Mouse (Mus musculus) liver, embryonic 15.5 days (tissue): Measurements from ENCODE around the gene Vstm2l. TPM values are rescaled to one million over a fixed set of nuclear protein-coding genes. Genes with fewer than 3 reads are reported as not detected.
A peak's percentile ranks its signal among the peaks of the same experiment; 100 is the strongest.

Experiments used
- ATAC-seq: fragments of 200-750 bp; cut with Nextera tagmentation; 2 replicates; pipeline ENCODE4 v1.8.0; 2017; ENCODE audit warnings: moderate number of reproducible peaks, mild to moderate bottlenecking, moderate library complexity; ENCODE audit not compliant: insufficient read depth
- H3K27ac ChIP-seq: fragments of 300-500 bp; sonication (generic); replicated peaks from 2 replicates; pipeline ENCODE4 v1.5.1; 2015; ENCODE audit warnings: mild to moderate bottlenecking, inconsistent platforms
- H3K27me3 ChIP-seq: fragments of 300-500 bp; sonication (generic); 2 replicates; pipeline ENCODE4 v1.6.1; 2015; ENCODE audit warnings: mild to moderate bottlenecking, inconsistent platforms
- H3K36me3 ChIP-seq: fragments of 300-500 bp; sonication (generic); replicated peaks from 2 replicates; pipeline ENCODE4 v1.6.1; 2015; ENCODE audit warnings: moderate library complexity, mild to moderate bottlenecking, inconsistent platforms
- H3K4me1 ChIP-seq: fragments of 300-500 bp; sonication (generic); replicated peaks from 2 replicates; pipeline ENCODE4 v1.6.1; 2015; ENCODE audit warnings: inconsistent platforms
- H3K4me2 ChIP-seq: fragments of 300-500 bp; sonication (generic); 2 replicates; pipeline ENCODE4 v1.6.1; 2015; ENCODE audit warnings: moderate library complexity, mild to moderate bottlenecking, inconsistent platforms
- H3K4me3 ChIP-seq: fragments of 300-500 bp; sonication (generic); replicated peaks from 2 replicates; pipeline ENCODE4 v1.5.1; 2015; ENCODE audit warnings: mild to moderate bottlenecking, inconsistent platforms
- H3K9ac ChIP-seq: fragments of 300-500 bp; sonication (generic); 2 replicates; pipeline ENCODE4 v1.6.1; 2015; ENCODE audit warnings: moderate library complexity, mild to moderate bottlenecking, inconsistent platforms
- H3K9me3 ChIP-seq: fragments of 300-500 bp; sonication (generic); replicated peaks from 2 replicates; pipeline ENCODE4 v1.6.1; 2016; ENCODE audit warnings: inconsistent platforms
- WGBS: fragments of 180-500 bp; shearing (Covaris S2); methylation state at CpG from one replicate; pipeline ENCODE4 v1.1.7; 2015; ENCODE audit warnings: mixed read lengths; ENCODE audit not compliant: insufficient replicate concordance; 5-methylcytosine and 5-hydroxymethylcytosine counted together
- polyA plus RNA-seq: library from polyadenylated mRNA; unstranded; fragments of >200 nt; fragmentation: Nextera tagmentation; extraction: Ambion mirVana; gene quantifications from 2 replicates; pipeline ENCODE4 v1.2.1, GENCODE M21; 2015

Vstm2l gene
- polyA plus RNA-seq, 1 experiment from 2014 or later, result not detected

DNA sequence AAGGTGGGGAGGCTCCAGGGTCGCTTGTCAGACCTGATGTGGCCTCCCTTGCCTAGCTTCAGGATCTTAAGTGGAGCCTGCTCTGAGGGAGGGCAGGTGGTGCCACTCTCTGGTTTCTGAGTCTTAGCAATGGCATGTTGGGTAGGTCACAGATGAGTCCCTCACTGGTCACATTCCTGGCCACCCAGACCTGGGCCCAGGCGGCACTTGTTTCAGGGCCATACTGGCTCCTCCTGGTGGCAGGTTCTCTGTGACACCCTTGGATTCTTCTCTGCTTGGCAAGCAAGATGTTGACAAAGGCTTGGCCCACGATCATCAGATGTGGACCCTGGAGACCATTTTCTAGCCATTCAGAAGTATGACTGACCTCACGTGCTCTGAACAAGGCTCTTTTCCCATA is 18.2 kb downstream of the Vstm2l start:
- H3K27ac ChIP-seq, result no peak overlapping the region
- no peak for ATAC-seq
- H3K9ac ChIP-seq, result no peak overlapping the region
- no peaks in the 10 kb centered on the region for H3K9me3 ChIP-seq
- no peak overlapping the region for H3K4me3 ChIP-seq
- H3K4me1 ChIP-seq, result peaks cover 7% of the 10 kb centered on the region; the same call in 1 of the 2 replicates
- no peak overlapping the region for H3K4me2 ChIP-seq
- H3K36me3 ChIP-seq, result no peaks in the 10 kb centered on the region
- H3K27me3 ChIP-seq, result peaks cover 6% of the 10 kb centered on the region
- 58% methylated on average over 4 of the region's 4 CpGs for WGBS

DNA sequence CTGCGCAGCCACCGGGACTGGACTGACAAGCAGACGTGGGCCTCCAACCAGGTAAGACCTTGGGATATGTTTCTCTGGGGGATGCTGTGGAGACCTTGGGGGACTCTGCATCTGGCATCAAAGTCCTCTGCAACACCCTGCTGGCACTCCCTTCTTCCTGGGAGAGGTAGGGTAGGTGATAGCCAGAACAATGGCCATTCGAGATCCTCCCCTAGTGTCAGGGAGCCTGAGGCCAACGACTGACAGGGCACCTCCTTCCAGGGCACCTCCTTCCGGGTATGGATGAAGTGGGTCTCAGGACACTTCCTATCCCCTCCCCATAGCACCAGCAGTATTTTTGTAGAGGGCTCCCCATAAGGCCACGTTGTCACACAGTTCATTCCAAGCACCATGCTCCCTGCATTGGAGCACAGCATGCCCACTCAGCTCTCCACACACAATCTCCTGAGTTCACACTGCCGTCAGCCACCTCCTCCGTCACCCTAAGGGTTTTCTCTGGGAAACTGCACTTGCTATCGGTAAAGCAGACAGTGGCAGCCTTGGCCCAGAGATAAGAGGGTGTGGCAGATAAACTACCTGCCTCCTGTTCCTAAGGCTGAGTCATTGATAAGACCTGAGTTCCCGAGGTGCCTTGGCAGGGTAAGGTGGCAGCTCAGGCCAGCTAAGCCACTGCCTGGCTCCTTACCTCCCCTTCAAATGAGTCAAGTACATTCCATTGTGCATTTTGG is 21.2 kb downstream of the Vstm2l start:
- no peak overlapping the region for H3K27ac ChIP-seq
- no peak overlapping the region for H3K4me2 ChIP-seq
- 41% methylated on average over 11 of the region's 11 CpGs for WGBS
- no peak overlapping the region for H3K9ac ChIP-seq
- H3K4me3 ChIP-seq, result no peak overlapping the region
- H3K9me3 ChIP-seq, result no peaks in the 10 kb centered on the region
- H3K36me3 ChIP-seq, result no peaks in the 10 kb centered on the region
- ATAC-seq, result 0 out of 2 replicates have a peak, but pooled peaks have one; percentile 18
- H3K27me3 ChIP-seq, result peaks cover 21% of the 10 kb centered on the region
- peaks cover 7% of the 10 kb centered on the region; the same call in 1 of the 2 replicates for H3K4me1 ChIP-seq

DNA sequence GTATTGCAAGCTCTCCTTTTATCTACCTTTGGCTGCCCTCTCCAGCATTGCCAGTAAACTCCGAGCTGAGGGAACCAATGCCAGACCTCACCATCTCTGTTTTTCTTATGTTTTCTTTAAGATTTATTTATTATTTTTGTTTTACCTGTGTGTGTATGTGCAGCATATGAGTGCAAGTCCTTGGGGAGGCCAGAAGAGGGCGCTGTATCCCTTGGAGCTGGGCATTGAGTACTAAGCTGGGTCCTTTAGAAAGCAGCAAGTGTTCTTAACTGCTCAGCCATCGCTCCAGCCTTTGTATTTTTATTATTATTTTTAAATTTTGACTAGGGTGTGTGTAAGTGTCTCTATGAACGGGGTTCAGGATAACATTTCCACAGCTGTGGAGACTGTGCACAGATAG is 22.2 kb downstream of the Vstm2l start:
- Histone ChIP-seq H3K4me2 (no peak overlapping the region), H3K9me3 (no peaks in the 10 kb centered on the region), H3K4me3 (no peak overlapping the region), H3K9ac (no peak overlapping the region), H3K36me3 (no peaks in the 10 kb centered on the region), H3K27ac (no peak overlapping the region), H3K27me3 (peaks cover 32% of the 10 kb centered on the region), H3K4me1 (peaks cover 7% of the 10 kb centered on the region; the same call in 1 of the 2 replicates)
- 59% methylated on average over 4 of the region's 4 CpGs for WGBS
- ATAC-seq, result no peak

DNA sequence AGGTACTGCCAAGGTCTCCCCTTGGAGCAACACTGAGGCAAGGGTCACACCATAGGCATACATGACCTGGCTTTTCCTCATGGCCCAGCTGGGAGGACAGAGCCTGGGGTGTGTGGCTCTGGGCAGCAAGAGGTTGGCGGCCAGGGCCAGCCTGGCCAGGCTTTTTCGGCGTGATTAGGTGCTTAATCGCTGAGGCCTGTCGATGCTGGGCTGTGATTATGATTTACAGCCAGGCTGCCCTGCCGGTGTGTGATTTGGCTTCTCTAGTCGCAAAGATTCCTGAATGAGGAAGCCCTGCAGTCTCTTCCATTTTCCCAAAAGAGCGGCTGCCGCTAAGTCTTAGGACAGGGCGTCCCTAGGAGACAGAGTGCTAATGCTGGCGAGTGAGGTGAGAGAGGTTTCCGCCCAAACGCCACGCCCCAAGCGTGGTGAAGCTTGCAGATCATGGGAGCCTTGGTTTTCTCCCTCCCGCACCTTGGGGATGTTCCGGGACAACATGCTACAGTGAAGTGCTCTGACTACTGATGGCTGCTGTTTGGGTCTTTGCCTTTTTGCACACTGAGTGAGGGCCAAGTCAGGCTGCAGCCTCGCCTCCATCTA is 26.2 kb downstream of the Vstm2l start:
- H3K9ac ChIP-seq, result no peak overlapping the region
- H3K36me3 ChIP-seq, result no peaks in the 10 kb centered on the region
- H3K4me1 ChIP-seq, result peaks cover 14% of the 10 kb centered on the region
- H3K27me3 ChIP-seq, result peaks cover 67% of the 10 kb centered on the region
- no peak for ATAC-seq
- no peak overlapping the region for H3K4me2 ChIP-seq
- H3K4me3 ChIP-seq, result no peak overlapping the region
- H3K9me3 ChIP-seq, result no peaks in the 10 kb centered on the region
- no peak overlapping the region for H3K27ac ChIP-seq
- WGBS, result 5% methylated on average over 18 of the region's 18 CpGs

DNA sequence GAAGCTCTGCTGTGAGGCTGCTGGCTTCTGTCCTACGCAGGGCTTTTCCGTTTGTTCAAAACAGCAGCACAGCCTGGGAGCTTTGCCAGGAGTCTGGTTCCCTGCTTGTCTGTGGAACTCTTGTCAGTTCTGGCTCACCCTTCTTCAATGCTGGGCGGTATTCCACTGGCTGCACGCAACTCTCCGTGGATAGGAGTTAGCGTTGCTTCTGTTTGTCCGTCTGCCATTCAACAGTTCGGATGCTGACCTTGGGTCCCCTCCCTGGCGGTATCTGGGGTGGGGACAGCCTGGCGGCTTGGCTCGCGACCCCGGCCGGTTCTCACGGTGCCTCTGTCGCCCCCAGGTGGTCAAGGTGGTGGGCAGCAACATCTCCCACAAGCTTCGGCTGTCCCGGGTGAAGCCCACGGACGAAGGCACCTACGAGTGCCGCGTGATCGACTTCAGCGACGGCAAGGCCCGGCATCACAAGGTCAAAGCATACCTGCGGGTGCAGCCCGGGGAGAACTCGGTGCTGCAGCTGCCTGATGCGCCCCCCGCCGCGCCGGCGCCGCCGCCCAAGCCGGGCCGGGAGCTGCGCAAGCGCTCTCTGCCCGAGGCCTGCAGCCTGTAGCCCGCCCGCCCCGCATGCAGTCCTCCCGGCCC is 29.2 kb downstream of the Vstm2l start:
- Histone ChIP-seq H3K4me2 (peak overlapping the region; percentile 65), H3K4me1 (peaks cover 9% of the 10 kb centered on the region), H3K27ac (no peak overlapping the region), H3K9ac (no peak overlapping the region), H3K36me3 (no peaks in the 10 kb centered on the region), H3K9me3 (no peaks in the 10 kb centered on the region), H3K4me3 (peak overlapping the region; percentile 40), H3K27me3 (peaks cover 74% of the 10 kb centered on the region)
- WGBS, result 1% methylated on average over 39 of the region's 47 CpGs
- ATAC-seq, result no peak

DNA sequence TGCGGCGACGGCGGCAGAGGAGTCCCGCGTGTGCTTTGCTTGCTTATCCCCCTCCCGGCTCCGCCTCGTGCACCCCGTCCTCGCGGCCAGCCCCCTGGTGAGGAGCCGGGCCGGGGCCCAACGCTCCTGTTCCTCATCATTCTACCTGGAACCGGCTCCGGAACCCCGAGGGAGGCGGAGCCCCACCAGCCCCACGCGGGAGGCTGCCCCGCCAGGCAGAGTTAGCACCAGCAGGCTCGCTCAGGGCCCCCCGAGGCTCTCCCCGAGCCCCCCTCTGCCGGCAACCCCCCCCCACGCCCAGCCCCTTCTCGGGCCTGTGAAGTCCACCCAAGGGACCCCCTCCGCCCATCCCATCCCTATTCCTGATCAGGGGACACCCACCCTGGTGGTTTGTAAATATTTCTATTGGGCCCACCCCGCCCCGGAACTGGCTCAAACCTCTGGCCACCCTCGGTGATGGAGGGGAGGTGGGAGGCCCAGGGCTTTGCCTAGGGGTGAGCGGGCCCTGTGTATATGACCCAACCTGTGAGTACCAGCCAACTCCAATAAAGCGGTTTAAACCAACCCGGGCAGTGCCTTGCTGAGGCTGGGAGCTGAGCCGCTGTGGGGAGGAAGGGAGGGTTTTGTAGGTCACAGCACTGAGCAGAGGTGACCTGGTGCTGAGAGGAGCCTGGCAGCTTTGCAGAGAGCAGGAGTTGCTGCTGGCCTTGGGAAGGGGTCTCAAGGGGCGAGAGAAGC is 29.9 kb downstream of the Vstm2l start:
- peaks cover 9% of the 10 kb centered on the region for H3K4me1 ChIP-seq
- no peak for ATAC-seq
- H3K27ac ChIP-seq, result no peak overlapping the region
- peaks cover 67% of the 10 kb centered on the region for H3K27me3 ChIP-seq
- 12% methylated on average over 37 of the region's 37 CpGs for WGBS
- H3K4me2 ChIP-seq, result peak overlapping the region; percentile 65
- peak overlapping the region; percentile 40 for H3K4me3 ChIP-seq
- no peak overlapping the region for H3K9ac ChIP-seq
- no peaks in the 10 kb centered on the region for H3K36me3 ChIP-seq
- H3K9me3 ChIP-seq, result no peaks in the 10 kb centered on the region

DNA sequence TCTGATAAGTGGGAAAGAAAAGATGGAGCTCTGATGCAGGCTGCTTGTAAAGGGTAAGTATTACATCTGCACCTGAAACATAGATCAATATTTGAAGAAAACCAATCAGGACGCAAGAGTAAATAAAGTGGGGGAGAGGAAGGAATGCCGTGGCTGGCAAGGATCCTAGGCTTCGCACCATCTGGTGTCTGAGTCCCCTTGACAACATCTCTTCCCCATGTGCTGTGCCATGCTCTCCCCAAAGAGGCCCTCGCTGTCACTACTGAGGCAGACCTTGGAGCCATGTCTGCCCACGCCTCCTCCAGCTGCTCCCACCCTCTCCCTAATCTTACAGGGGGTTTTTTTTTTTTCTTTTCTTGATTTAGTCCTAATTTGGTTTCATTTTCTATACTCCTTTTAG is 39.5 kb downstream of the Vstm2l start:
- ATAC-seq, result no peak
- no peaks in the 10 kb centered on the region for H3K4me1 ChIP-seq
- no peak overlapping the region for H3K4me2 ChIP-seq
- no peaks in the 10 kb centered on the region for H3K9me3 ChIP-seq
- no peak overlapping the region for H3K27ac ChIP-seq
- H3K27me3 ChIP-seq, result no peaks in the 10 kb centered on the region
- WGBS, result 61% methylated on average over 5 of the region's 5 CpGs
- no peak overlapping the region for H3K4me3 ChIP-seq
- H3K36me3 ChIP-seq, result no peaks in the 10 kb centered on the region
- no peak overlapping the region for H3K9ac ChIP-seq

DNA sequence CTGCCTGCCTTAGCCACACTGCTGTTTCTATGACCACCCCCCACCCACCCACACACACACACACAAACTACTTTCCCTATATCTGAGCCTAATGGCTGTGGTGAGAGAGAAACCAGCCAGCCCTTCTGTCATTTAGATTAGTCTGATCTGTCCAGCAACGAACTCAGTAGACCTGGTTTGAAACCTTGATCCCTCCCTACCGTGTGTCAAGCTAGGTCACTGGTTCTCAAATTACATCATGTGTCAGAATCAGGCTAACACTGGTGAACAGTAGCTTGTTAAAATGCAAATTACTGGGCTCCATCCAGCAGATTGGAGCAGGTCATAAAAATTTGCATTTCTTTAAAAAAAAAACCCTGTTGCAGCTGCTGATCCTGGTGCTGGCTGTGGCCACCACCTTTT is 43.3 kb downstream of the Vstm2l start:
- Histone ChIP-seq H3K4me3 (no peak overlapping the region), H3K9me3 (no peaks in the 10 kb centered on the region), H3K27ac (no peak overlapping the region), H3K27me3 (no peaks in the 10 kb centered on the region), H3K4me2 (no peak overlapping the region), H3K36me3 (no peaks in the 10 kb centered on the region), H3K4me1 (no peaks in the 10 kb centered on the region), H3K9ac (no peak overlapping the region)
- ATAC-seq, result no peak
- 15% methylated on average over 2 of the region's 2 CpGs for WGBS

DNA sequence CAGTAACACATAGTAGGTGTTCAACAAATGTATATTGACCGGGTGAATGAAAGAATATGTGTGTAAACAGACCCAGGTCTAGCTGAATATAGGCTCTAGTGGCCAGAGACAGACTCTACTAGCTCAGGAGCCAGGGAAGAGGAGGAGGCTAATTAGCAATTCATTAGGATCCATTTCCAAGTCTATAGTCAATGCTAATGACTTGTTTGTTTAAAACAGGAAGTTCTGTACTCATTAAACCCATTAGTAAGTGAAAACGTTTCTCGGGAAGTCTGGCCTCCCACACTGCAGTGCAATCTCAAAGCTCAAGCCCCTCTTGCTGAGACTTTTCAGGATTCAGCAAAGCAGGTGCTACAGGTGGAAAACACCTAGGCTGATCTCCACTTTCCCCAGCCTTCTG is 53.4 kb downstream of the Vstm2l start:
- Histone ChIP-seq H3K4me1 (no peaks in the 10 kb centered on the region), H3K4me3 (no peak overlapping the region), H3K9me3 (no peaks in the 10 kb centered on the region), H3K36me3 (no peaks in the 10 kb centered on the region), H3K27ac (no peak overlapping the region), H3K27me3 (no peaks in the 10 kb centered on the region), H3K9ac (no peak overlapping the region), H3K4me2 (no peak overlapping the region)
- ATAC-seq, result no peak
- WGBS, result 10% methylated on average over 3 of the region's 3 CpGs

DNA sequence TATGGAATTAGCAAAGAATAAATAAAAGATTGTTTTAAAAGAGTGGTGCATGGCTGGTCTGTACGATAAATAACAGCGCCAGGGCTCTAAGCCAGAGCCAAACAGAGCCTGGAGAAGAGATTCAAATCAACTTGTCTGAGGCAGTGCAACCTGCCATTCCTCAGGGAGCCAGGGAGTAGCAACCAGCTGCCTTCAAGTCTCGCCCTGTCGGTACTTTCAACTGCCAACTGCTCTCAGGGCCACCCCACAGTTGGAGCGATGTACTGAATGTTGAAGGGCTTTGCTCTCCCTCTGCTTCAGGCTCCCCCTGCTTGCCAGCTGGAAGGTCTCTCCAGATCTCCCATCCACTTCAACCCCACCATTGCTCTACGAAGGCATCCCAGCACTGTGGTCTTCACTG is 55.7 kb downstream of the Vstm2l start:
- no peak overlapping the region for H3K27ac ChIP-seq
- ATAC-seq, result no peak
- WGBS, result 47% methylated on average over 6 of the region's 6 CpGs

DNA sequence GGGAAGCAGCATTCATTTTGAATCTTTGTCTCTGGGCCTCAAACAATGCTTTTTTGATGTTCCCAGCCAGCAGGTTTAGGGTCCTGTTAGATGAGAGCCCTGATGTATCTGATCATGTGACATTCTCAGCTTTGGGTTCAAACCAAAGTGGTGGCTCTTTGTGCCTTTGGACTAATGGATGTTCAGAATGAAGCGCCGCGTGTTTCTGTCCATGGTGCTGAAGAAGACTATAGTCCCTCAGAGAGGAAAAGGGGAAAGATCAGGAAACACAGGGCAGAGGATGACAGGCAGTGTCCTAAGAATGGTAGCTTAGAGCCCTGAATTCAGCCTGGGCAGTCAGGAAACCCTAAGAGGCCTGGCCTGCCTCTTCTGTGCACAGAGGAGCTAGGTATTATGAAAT is 56.2 kb downstream of the Vstm2l start:
- 4% methylated on average over 3 of the region's 3 CpGs for WGBS
- peaks cover 23% of the 10 kb centered on the region for H3K27me3 ChIP-seq
- no peak overlapping the region for H3K4me2 ChIP-seq
- H3K4me1 ChIP-seq, result no peaks in the 10 kb centered on the region
- H3K36me3 ChIP-seq, result no peaks in the 10 kb centered on the region
- no peak overlapping the region for H3K4me3 ChIP-seq
- no peak overlapping the region for H3K27ac ChIP-seq
- no peak overlapping the region for H3K9ac ChIP-seq
- ATAC-seq, result no peak
- no peaks in the 10 kb centered on the region for H3K9me3 ChIP-seq

More for the DNA sequence above, 55.7 kb downstream of the Vstm2l start:
- Histone ChIP-seq H3K36me3 (no peaks in the 10 kb centered on the region), H3K4me1 (no peaks in the 10 kb centered on the region), H3K4me3 (no peak overlapping the region), H3K9ac (no peak overlapping the region), H3K9me3 (no peaks in the 10 kb centered on the region), H3K27me3 (peaks cover 18% of the 10 kb centered on the region), H3K4me2 (no peak overlapping the region)
